Comparison of ENCODE assay signal across 8 mouse cellular contexts in the genomic region with DNA sequence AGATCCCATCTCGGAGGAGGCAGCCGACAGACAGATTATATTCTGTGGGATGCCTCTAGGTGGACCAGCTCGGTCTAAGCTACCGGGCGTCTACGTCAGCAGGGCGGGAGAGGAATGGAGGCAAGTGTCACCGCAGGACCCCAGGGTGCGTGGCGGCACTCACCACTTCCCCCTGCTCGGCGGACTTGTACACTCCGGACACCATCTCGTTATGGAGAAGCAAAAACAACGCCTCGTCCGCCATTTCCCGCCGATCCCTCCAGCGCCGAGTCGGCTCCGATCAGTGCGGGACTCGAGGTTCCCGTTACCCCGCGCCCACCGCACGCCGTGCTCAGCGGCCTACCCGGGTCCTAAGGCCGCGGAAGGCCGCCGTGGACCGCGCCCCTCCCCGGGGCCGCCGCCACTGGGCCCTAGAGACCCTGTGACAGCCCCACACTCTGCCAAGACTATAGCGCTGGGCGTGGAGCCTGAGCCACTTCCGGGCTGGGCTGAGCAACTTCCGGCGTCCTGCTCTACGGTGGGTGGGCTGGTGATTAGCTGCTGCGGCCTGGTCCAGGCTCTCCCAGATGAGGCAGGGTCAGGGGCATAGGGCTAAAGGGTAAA. TPM values are rescaled to one million over a fixed set of nuclear protein-coding genes. Genes with fewer than 3 reads are reported as not detected.
A peak's percentile ranks its signal among the peaks of the same experiment; 100 is the strongest.
DNase-seq lines count a peak whose midpoint lies in the region; ATAC-seq lines count a peak whose summit lies in the region.

A gene (minus strand): TSS at position 480 of the 603 bp plus-strand sequence.

- H3K27ac ChIP-seq in hindbrain, embryonic 15.5 days (replicated peaks): peak within 1 kb of the TSS; percentile 99

- H3K4me2 ChIP-seq in hindbrain, embryonic 15.5 days: peak within 1 kb of the TSS; percentile 87

- WGBS in hindbrain, embryonic 15.5 days: 0% methylated on average over 48 of the region's 49 CpGs

- no peaks in the 10 kb centered on the region for H3K9me3 ChIP-seq in hindbrain, embryonic 15.5 days

- peak within 1 kb of the TSS; percentile 93 for H3K9ac ChIP-seq in hindbrain, embryonic 15.5 days

- peaks cover 3% of the 10 kb centered on the region; the same call in 1 of the 2 replicates for H3K36me3 ChIP-seq in hindbrain, embryonic 15.5 days

- no peaks in the 10 kb centered on the region for H3K27me3 ChIP-seq in hindbrain, embryonic 15.5 days

- peaks cover 35% of the 10 kb centered on the region for H3K4me1 ChIP-seq in hindbrain, embryonic 15.5 days (replicated peaks)

- peak; percentile 65 to 84 for DNase-seq in cerebellum, postnatal 4 days (ENCODE audit: low spot score in 2 of 2)
- DNase-seq in gastrocnemius, adult 18-20 months (ENCODE audit: low spot score): peak; percentile 80
- DNase-seq in left cerebral cortex, adult 11 months (ENCODE audit: low spot score): peak; percentile 61
- peak; percentile 86 to 92 for DNase-seq in lung, postnatal 4 days
- DNase-seq in retina, postnatal 1 day: peak; percentile 92
- DNase-seq in thymus, postnatal 4 days: peak; percentile 79

- peak within 1 kb of the TSS; percentile 81 for H3K4me3 ChIP-seq in hindbrain, embryonic 15.5 days

- ATAC-seq in activated CD4-positive, CD25-positive, alpha-beta regulatory T cell, adult 4 months: peak; percentile 92
- peak; percentile 97 for ATAC-seq in hindbrain, embryonic 15.5 days (ENCODE audit: low FRiP score, low read depth)

RNA-seq across cellular contexts. Expression of the gene that starts here (rescaled TPM):
- polyA plus RNA-seq in activated CD4-positive, CD25-positive, alpha-beta regulatory T cell, adult 4 months (2017; shearing (Covaris generic)): 10 to 100 TPM; 73.9 to 78.8 TPM
- 10 to 100 TPM; 45.5 to 57.9 TPM for total RNA-seq in gastrocnemius, adult 18-20 months (2021)
- polyA plus RNA-seq in hindbrain, embryonic 15.5 days (2015; fragmentation: Nextera tagmentation; extraction: Ambion mirVana): 153 TPM in 2 replicates

Comparison
In these comparisons a context has a peak if more than half of its experiments do, and no peak if none do; other contexts are left out.
1. Peak in every context shown above with its lines: DNase-seq, ATAC-seq, H3K4me3 ChIP-seq and H3K27ac ChIP-seq.